Mouse (Mus musculus) neural tube, embryonic 10.5 days (tissue): Measurements from ENCODE around the gene Pip5kl1.

Experiments used
- DNase-seq: peaks from one replicate; pipeline ENCODE4 v3.0.0-alpha.2; 2017; ENCODE audit warnings: low spot score; ENCODE audit errors: extremely low spot score

The Pip5kl1 gene

GRCm38 (mm10) chr2:32608778-32609435, 34.3 kb downstream of the Pip5kl1 start:
- DNase-seq, result no peak

- DNase-seq, result no peak
Measured at GRCm38 (mm10) chr2:32610610-32611229, 36.1 kb downstream of the Pip5kl1 start.

GRCm38 (mm10) chr2:32612274-32612673, 37.7 kb downstream of the Pip5kl1 start:
- DNase-seq, result no peak

GRCm38 (mm10) chr2:32617109-32617508, 42.5 kb downstream of the Pip5kl1 start:
- DNase-seq, result no peak

- no peak for DNase-seq
Measured at GRCm38 (mm10) chr2:32617601-32618000, 43.0 kb downstream of the Pip5kl1 start.

GRCm38 (mm10) chr2:32618051-32618450, 43.5 kb downstream of the Pip5kl1 start:
- DNase-seq, result no peak

GRCm38 (mm10) chr2:32620682-32621516, 46.3 kb downstream of the Pip5kl1 start:
- DNase-seq, result peak; percentile 50

- DNase-seq, result no peak
Measured at GRCm38 (mm10) chr2:32621517-32621859, 46.9 kb downstream of the Pip5kl1 start, which contains the start of gene Ak1. Ak1 (plus strand) TSS chr2:32621758.

GRCm38 (mm10) chr2:32624111-32624748, 49.6 kb downstream of the Pip5kl1 start:
- DNase-seq, result no peak

GRCm38 (mm10) chr2:32625212-32625872, 50.7 kb downstream of the Pip5kl1 start:
- peak; percentile 74 for DNase-seq

GRCm38 (mm10) chr2:32625873-32626694, 51.5 kb downstream of the Pip5kl1 start:
- DNase-seq, result no peak

- DNase-seq, result no peak
Measured at GRCm38 (mm10) chr2:32627266-32628043, 52.9 kb downstream of the Pip5kl1 start.

- no peak for DNase-seq
Measured at GRCm38 (mm10) chr2:32628044-32628550, 53.5 kb downstream of the Pip5kl1 start.

GRCm38 (mm10) chr2:32628729-32629128, 54.1 kb downstream of the Pip5kl1 start:
- no peak for DNase-seq

GRCm38 (mm10) chr2:32629276-32629976, 54.8 kb downstream of the Pip5kl1 start:
- peak; percentile 77 for DNase-seq

GRCm38 (mm10) chr2:32630036-32630435, 55.4 kb downstream of the Pip5kl1 start:
- DNase-seq, result no peak

GRCm38 (mm10) chr2:32631046-32631445, 56.4 kb downstream of the Pip5kl1 start:
- no peak for DNase-seq

- peak; percentile 79 for DNase-seq
Measured at GRCm38 (mm10) chr2:32631737-32632394, 57.3 kb downstream of the Pip5kl1 start.
